Mouse (Mus musculus): Measurements from ENCODE around the gene Zfp82.

DNA sequence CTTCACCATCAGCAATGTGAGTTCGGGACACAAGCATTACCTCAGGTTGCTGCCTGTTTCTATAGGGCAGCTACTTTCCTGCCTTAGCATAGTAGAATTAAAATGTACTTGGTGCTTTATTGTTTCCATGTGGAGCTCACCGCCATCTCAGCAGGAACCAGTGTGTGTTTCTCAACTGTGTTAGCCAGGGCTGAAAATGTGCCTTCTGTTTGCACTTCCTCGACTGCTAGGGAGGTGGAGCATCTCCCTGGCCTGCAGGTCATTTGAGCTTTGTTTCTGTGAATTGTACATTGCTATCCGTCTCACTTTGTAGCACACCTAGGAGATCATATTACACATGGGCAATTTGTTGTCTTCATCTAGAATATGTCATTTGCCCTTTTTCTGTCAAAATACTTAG lies 45.4 kb downstream of the Zfp82 start:
- TF ChIP-seq POLR2A (IDR thresholded peaks at IDR 0.05; ENCODE audit: extremely low read depth, insufficient read depth, low read length), result no peak
- no peak for TF ChIP-seq CTCF (IDR thresholded peaks at IDR 0.05; ENCODE audit: extremely low read depth, insufficient read depth, low read length)
